In the genomic region with DNA sequence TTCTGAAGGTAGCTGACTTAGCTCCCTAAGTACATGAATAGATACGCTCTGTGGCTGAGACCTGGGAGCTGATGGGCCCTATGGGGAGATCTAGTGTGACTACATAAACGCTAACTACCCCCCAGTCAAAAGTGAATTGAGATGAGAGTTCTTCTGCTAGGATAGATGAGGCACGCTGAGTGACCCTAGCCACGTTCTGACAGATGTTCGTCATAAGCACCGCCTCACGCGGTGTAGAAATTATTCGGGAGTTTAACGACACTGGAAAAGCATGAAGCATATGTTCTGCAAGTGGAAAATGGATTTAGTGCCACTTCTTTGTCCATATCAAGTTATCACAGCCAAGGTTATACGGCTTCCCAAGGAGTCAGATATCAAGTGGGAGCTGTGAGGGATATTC, we compare ENCODE assay signal across 15 mouse cellular contexts.
DNase-seq lines count a peak whose midpoint lies in the region; ATAC-seq and TF ChIP-seq lines count a peak whose summit lies in the region.
"Had no signal": no experiment of that assay in that cellular context is flagged by ENCODE, and none has a peak within 500 bp of the region (broad histone marks: within the 10 kb centered on the region; RNA-seq: fewer than 3 reads in every experiment).

No protein-coding gene starts in this region.

- H3K79me2 ChIP-seq in myocyte (ENCODE audit: control insufficient read depth, insufficient read depth), result no peaks in the 10 kb centered on the region

- no peak overlapping the region for H3K4me2 ChIP-seq in heart, embryonic 11.5 days
- no peak overlapping the region for H3K4me2 ChIP-seq in lung, embryonic 14.5 days
- H3K4me2 ChIP-seq in embryonic facial prominence, embryonic 15.5 days (replicated peaks), result no peak overlapping the region
- peak overlapping the region; percentile 68 for H3K4me2 ChIP-seq in myocyte (ENCODE audit: low read depth)
- H3K4me2 ChIP-seq: forebrain, embryonic 12.5 days had no signal

- H3K36me3 ChIP-seq in heart, embryonic 11.5 days (ENCODE audit: control insufficient read depth, insufficient read depth, low read length), result no peaks in the 10 kb centered on the region
- H3K36me3 ChIP-seq in lung, embryonic 14.5 days (ENCODE audit: insufficient read depth), result peaks cover 6% of the 10 kb centered on the region
- no peaks in the 10 kb centered on the region for H3K36me3 ChIP-seq in embryonic facial prominence, embryonic 15.5 days
- peaks cover 19% of the 10 kb centered on the region for H3K36me3 ChIP-seq in myocyte (ENCODE audit: control insufficient read depth, insufficient read depth)

- ATAC-seq in heart, embryonic 11.5 days (replicated peaks; ENCODE audit: insufficient number of reproducible peaks, low FRiP score, low TSS enrichment), result no peak
- ATAC-seq in lung, embryonic 14.5 days (ENCODE audit: insufficient read depth), result peak; percentile 23; the same call in 1 of the 2 replicates
- 0 out of 2 replicates have a peak, but pooled peaks have one; percentile 3 for ATAC-seq in embryonic facial prominence, embryonic 15.5 days (ENCODE audit: insufficient number of reproducible peaks, low FRiP score, low TSS enrichment, low read depth)
- ATAC-seq: midbrain, embryonic 16.5 days had no signal

- no peak for TF ChIP-seq POLR2A in myocyte (IDR thresholded peaks at IDR 0.05; ENCODE audit: insufficient read length, low read depth)

- H3ac ChIP-seq in myocyte (ENCODE audit: control insufficient read depth, insufficient read length), result no peak overlapping the region

- H3K4me1 ChIP-seq in heart, embryonic 11.5 days (ENCODE audit: control insufficient read depth, insufficient read depth, low read length), result 0 out of 2 replicates have a peak, but pooled peaks cover 3% of the 10 kb centered on the region
- H3K4me1 ChIP-seq in lung, embryonic 14.5 days (ENCODE audit: insufficient read depth), result no peaks in the 10 kb centered on the region; the same call in 1 of the 2 replicates
- H3K4me1 ChIP-seq in embryonic facial prominence, embryonic 15.5 days, result peaks cover 15% of the 10 kb centered on the region
- H3K4me1 ChIP-seq: forebrain, embryonic 12.5 days had no signal

- no peaks in the 10 kb centered on the region; the same call in 1 of the 2 replicates for H3K27me3 ChIP-seq in heart, embryonic 11.5 days (ENCODE audit: control insufficient read depth, insufficient read depth, low read length)
- no peaks in the 10 kb centered on the region for H3K27me3 ChIP-seq in lung, embryonic 14.5 days (ENCODE audit: insufficient read depth, low read length)
- H3K27me3 ChIP-seq in embryonic facial prominence, embryonic 15.5 days, result no peaks in the 10 kb centered on the region
- no peaks in the 10 kb centered on the region for H3K27me3 ChIP-seq in myocyte (ENCODE audit: control insufficient read depth, insufficient read depth, insufficient read length)
- H3K27me3 ChIP-seq: forebrain, embryonic 12.5 days had no signal

- H3K9me3 ChIP-seq in heart, embryonic 11.5 days (replicated peaks; ENCODE audit: control insufficient read depth, low read length), result no peaks in the 10 kb centered on the region
- H3K9me3 ChIP-seq in lung, embryonic 14.5 days (ENCODE audit: low read depth, low read length), result no peaks in the 10 kb centered on the region
- H3K9me3 ChIP-seq in embryonic facial prominence, embryonic 15.5 days (replicated peaks), result no peaks in the 10 kb centered on the region
- H3K9me3 ChIP-seq: forebrain, embryonic 12.5 days had no signal

- WGBS in heart, embryonic 11.5 days (ENCODE audit: insufficient replicate concordance), result 86% methylated on average over 11 of the region's 11 CpGs
- WGBS in lung, embryonic 14.5 days, result 69% methylated on average over 11 of the region's 11 CpGs
- 54% methylated on average over 11 of the region's 11 CpGs for WGBS in embryonic facial prominence, embryonic 15.5 days

- H3K4me3 ChIP-seq in heart, embryonic 11.5 days (ENCODE audit: low read depth, low read length), result no peak overlapping the region
- no peak overlapping the region for H3K4me3 ChIP-seq in lung, embryonic 14.5 days (ENCODE audit: low read depth, low read length)
- no peak overlapping the region for H3K4me3 ChIP-seq in embryonic facial prominence, embryonic 15.5 days (replicated peaks)
- H3K4me3 ChIP-seq in myocyte, result no peak overlapping the region
- H3K4me3 ChIP-seq: forebrain, embryonic 12.5 days had no signal

- H3K9ac ChIP-seq in heart, embryonic 11.5 days (ENCODE audit: low read depth, low read length), result no peak overlapping the region
- H3K9ac ChIP-seq in lung, embryonic 14.5 days, result no peak overlapping the region
- H3K9ac ChIP-seq in embryonic facial prominence, embryonic 15.5 days, result no peak overlapping the region
- H3K9ac ChIP-seq: forebrain, embryonic 12.5 days; liver, embryonic 14.5 days had no signal

- no peak overlapping the region for H3K27ac ChIP-seq in heart, embryonic 11.5 days (ENCODE audit: low read depth, low read length)
- H3K27ac ChIP-seq in lung, embryonic 14.5 days (ENCODE audit: low read depth), result peak overlapping the region; percentile 40; the same call in 1 of the 2 replicates
- H3K27ac ChIP-seq in embryonic facial prominence, embryonic 15.5 days (replicated peaks), result no peak overlapping the region
- H3K27ac ChIP-seq: forebrain, embryonic 12.5 days; liver, embryonic 14.5 days had no signal

- DNase-seq in heart, adult 11 months, result peak; percentile 81
- no peak for DNase-seq in lung, embryonic 14.5 days
- DNase-seq in lung, postnatal 25 days (ENCODE audit: low spot score), result no peak
- no peak for DNase-seq in kidney, adult 9 months
- DNase-seq: adrenal gland, adult 2 months; cerebellum, adult 8-10 months; kidney, adult 18-20 months; kidney, postnatal 14 days; retina, postnatal 1 day had no signal

- TF ChIP-seq CTCF in lung, embryonic 14.5 days (IDR thresholded peaks at IDR 0.05; ENCODE audit: low read depth), result no peak

TF ChIP-seq in myocyte, 11 proteins besides CTCF, POLR2A, EP300 and RAD21:
- TF ChIP-seq CEBPB (IDR thresholded peaks at IDR 0.05; ENCODE audit: insufficient read depth, poor library complexity, severe bottlenecking) (no peak), TCF12 (IDR thresholded peaks at IDR 0.05; ENCODE audit: insufficient read depth, poor library complexity, severe bottlenecking) (no peak), MAX (IDR thresholded peaks at IDR 0.05; ENCODE audit: low read depth) (no peak), REST (IDR thresholded peaks at IDR 0.05; ENCODE audit: insufficient read depth, insufficient read length) (no peak), MYOD1 (IDR thresholded peaks at IDR 0.05; ENCODE audit: control insufficient read depth in 1 of 3, insufficient read length in 2 of 3, low read depth in 2 of 3) (no peak), E2F4 (IDR thresholded peaks at IDR 0.05; ENCODE audit: insufficient read depth) (no peak), SRF (IDR thresholded peaks at IDR 0.05; ENCODE audit: control insufficient read depth, insufficient read length, low read depth) (no peak), MYOG (IDR thresholded peaks at IDR 0.05; ENCODE audit: control insufficient read depth in 1 of 3, insufficient read depth in 1 of 3, insufficient read length in 2 of 3, low read depth in 2 of 3) (no peak), USF1 (IDR thresholded peaks at IDR 0.05; ENCODE audit: low read depth) (no peak), POLR2AphosphoS2 (IDR thresholded peaks at IDR 0.05; ENCODE audit: insufficient read length, low read depth) (no peak), TCF3 (IDR thresholded peaks at IDR 0.05; ENCODE audit: insufficient read length, low read depth) (no peak)
